Mouse (Mus musculus) limb, embryonic 15.5 days (tissue): ENCODE measurements around the gene Ufc1. TPM values are rescaled to one million over a fixed set of nuclear protein-coding genes. Genes with fewer than 3 reads are reported as not detected.

Experiments used
- ATAC-seq: fragments of 200-750 bp; cut with Nextera tagmentation; 2 replicates; pipeline ENCODE4 v1.8.0; 2017; ENCODE audit warnings: low read depth, moderate TSS enrichment; ENCODE audit not compliant: insufficient number of reproducible peaks, low FRiP score, low TSS enrichment
- H3K27ac ChIP-seq: fragments of 300-500 bp; sonication (generic); 2 replicates; pipeline ENCODE4 v1.5.1; 2015; ENCODE audit warnings: moderate library complexity, mild to moderate bottlenecking, inconsistent platforms
- H3K27me3 ChIP-seq: fragments of 300-500 bp; sonication (generic); 2 replicates; pipeline ENCODE4 v1.6.1; 2015; ENCODE audit warnings: inconsistent platforms
- H3K36me3 ChIP-seq: fragments of 300-500 bp; sonication (generic); 2 replicates; pipeline ENCODE4 v1.6.1; 2015; ENCODE audit warnings: inconsistent platforms
- H3K4me1 ChIP-seq: fragments of 300-500 bp; sonication (generic); 2 replicates; pipeline ENCODE4 v1.6.1; 2015; ENCODE audit warnings: inconsistent platforms
- H3K4me2 ChIP-seq: fragments of 300-500 bp; sonication (generic); 2 replicates; pipeline ENCODE4 v1.6.1; 2015; ENCODE audit warnings: mild to moderate bottlenecking, inconsistent platforms
- H3K4me3 ChIP-seq: fragments of 300-500 bp; sonication (generic); 2 replicates; pipeline ENCODE4 v1.5.1; 2015; ENCODE audit warnings: mild to moderate bottlenecking, inconsistent platforms
- H3K9ac ChIP-seq: fragments of 300-500 bp; sonication (generic); 2 replicates; pipeline ENCODE4 v1.6.1; 2015; ENCODE audit warnings: inconsistent platforms
- H3K9me3 ChIP-seq: fragments of 300-500 bp; sonication (generic); 2 replicates; pipeline ENCODE4 v1.6.1; 2016; ENCODE audit warnings: inconsistent platforms
- WGBS: fragments of 180-500 bp; shearing (Covaris S2); methylation state at CpG from one replicate; pipeline ENCODE4 v1.1.7; 2015; 5-methylcytosine and 5-hydroxymethylcytosine counted together
- polyA plus RNA-seq: library from polyadenylated mRNA; unstranded; fragments of >200 nt; fragmentation: Nextera tagmentation; extraction: Ambion mirVana; gene quantifications from 2 replicates; pipeline ENCODE4 v1.2.1, GENCODE M21; 2015

The Ufc1 gene
- polyA plus RNA-seq, 1 experiment from 2014 or later, result 116 TPM

GRCm38 (mm10) chr1:171263666-171264461 lies 31.0 kb downstream of the Ufc1 start:
- WGBS, result 65% methylated on average over 3 of the region's 3 CpGs
- Histone ChIP-seq H3K27ac (peak overlapping the region; percentile 91), H3K4me1 (peaks cover 19% of the 10 kb centered on the region), H3K36me3 (peaks cover 11% of the 10 kb centered on the region), H3K27me3 (no peaks in the 10 kb centered on the region), H3K9ac (no peak overlapping the region), H3K4me3 (no peak overlapping the region), H3K9me3 (no peaks in the 10 kb centered on the region), H3K4me2 (0 out of 2 replicates have a peak overlapping the region, but pooled peaks have one; percentile 47)
- ATAC-seq, result no peak

- H3K27me3 ChIP-seq, result no peaks in the 10 kb centered on the region
- peak overlapping the region; percentile 91 for H3K27ac ChIP-seq
- H3K36me3 ChIP-seq, result peaks cover 17% of the 10 kb centered on the region
- peak overlapping the region; percentile 47 for H3K4me2 ChIP-seq
- peaks cover 19% of the 10 kb centered on the region for H3K4me1 ChIP-seq
- H3K9me3 ChIP-seq, result no peaks in the 10 kb centered on the region
- no peak overlapping the region for H3K9ac ChIP-seq
- WGBS, result 0% methylated on average over 2 of the region's 2 CpGs
- ATAC-seq, result peak; percentile 80
- H3K4me3 ChIP-seq, result peak overlapping the region; percentile 25
Measured at GRCm38 (mm10) chr1:171263185-171263611, 31.6 kb downstream of the Ufc1 start.

- H3K9me3 ChIP-seq, result no peaks in the 10 kb centered on the region
- 2% methylated on average over 8 of the region's 8 CpGs for WGBS
- H3K27ac ChIP-seq, result peak overlapping the region; percentile 91
- peak overlapping the region; percentile 47 for H3K4me2 ChIP-seq
- no peaks in the 10 kb centered on the region for H3K27me3 ChIP-seq
- ATAC-seq, result peak; percentile 76
- peaks cover 22% of the 10 kb centered on the region for H3K36me3 ChIP-seq
- peaks cover 19% of the 10 kb centered on the region for H3K4me1 ChIP-seq
- H3K9ac ChIP-seq, result no peak overlapping the region
- peak overlapping the region; percentile 25 for H3K4me3 ChIP-seq
Measured at GRCm38 (mm10) chr1:171262594-171263130, 32.2 kb downstream of the Ufc1 start.

DNA sequence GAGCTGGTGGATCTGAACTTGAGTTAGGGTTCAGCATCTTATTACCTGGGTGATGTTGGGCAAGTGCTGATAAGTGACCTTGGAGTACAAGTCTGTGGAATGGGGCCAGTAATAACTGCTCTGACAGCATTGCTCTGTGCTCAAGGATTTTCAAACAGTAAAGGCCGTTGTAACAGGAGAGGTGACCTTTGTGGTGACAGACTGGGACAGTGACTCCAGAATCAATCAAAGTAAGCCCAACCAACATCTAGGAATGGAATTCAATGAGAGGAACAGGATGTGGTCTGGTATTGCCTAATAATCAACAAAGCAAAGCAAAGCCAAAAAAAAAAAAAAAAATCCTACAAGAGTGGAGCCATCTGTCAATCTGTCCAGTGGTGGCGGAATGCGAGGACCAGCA lies 34.5 kb downstream of the Ufc1 start:
- Histone ChIP-seq H3K9ac (no peak overlapping the region), H3K27ac (no peak overlapping the region), H3K9me3 (no peaks in the 10 kb centered on the region), H3K4me2 (no peak overlapping the region), H3K27me3 (no peaks in the 10 kb centered on the region), H3K4me3 (no peak overlapping the region), H3K4me1 (peaks cover 19% of the 10 kb centered on the region), H3K36me3 (peaks cover 37% of the 10 kb centered on the region)
- WGBS, result 80% methylated on average over 3 of the region's 3 CpGs
- ATAC-seq, result no peak

- Histone ChIP-seq H3K4me3 (no peak overlapping the region), H3K27ac (no peak overlapping the region), H3K36me3 (peaks cover 48% of the 10 kb centered on the region), H3K4me2 (no peak overlapping the region), H3K9ac (no peak overlapping the region), H3K4me1 (peaks cover 18% of the 10 kb centered on the region), H3K9me3 (no peaks in the 10 kb centered on the region), H3K27me3 (no peaks in the 10 kb centered on the region)
- WGBS, result 83% methylated on average over 17 of the region's 17 CpGs
- no peak for ATAC-seq
Measured at GRCm38 (mm10) chr1:171258921-171259320, 35.9 kb downstream of the Ufc1 start.

GRCm38 (mm10) chr1:171257781-171258180 lies 37.0 kb downstream of the Ufc1 start:
- Histone ChIP-seq H3K4me3 (no peak overlapping the region), H3K27ac (no peak overlapping the region), H3K9me3 (no peaks in the 10 kb centered on the region), H3K36me3 (peaks cover 50% of the 10 kb centered on the region), H3K4me1 (peaks cover 15% of the 10 kb centered on the region), H3K27me3 (no peaks in the 10 kb centered on the region), H3K4me2 (no peak overlapping the region), H3K9ac (no peak overlapping the region)
- WGBS, result 89% methylated on average over 9 of the region's 9 CpGs
- no peak for ATAC-seq

DNA sequence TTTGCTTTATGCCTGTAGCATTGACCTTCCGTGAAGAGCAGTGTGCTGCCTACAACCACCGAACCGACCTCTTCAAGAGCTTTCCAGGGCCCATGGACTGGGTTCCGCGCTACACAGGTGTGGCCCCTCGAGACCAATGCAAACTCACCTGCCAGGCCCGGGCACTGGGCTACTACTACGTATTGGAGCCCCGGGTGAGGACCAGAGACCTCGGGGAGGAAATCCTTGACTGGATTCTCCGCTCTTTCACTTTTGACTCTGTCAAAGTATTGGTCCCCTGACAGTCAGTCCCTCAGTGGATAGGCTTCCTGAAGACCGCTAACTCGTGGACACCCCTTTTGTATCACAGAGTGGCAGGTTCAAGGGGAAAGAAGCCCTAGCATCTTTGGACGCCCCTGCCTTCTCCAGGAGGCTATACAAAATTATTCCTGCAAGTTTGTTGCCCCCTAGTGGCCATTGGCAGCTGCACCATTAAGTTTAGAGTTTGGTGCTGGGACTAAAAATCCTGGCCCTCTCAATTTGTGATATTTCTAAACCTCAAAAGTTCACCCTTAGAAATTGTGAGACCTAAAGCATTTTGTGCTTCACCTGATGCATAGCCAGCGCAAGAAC lies 37.8 kb downstream of the Ufc1 start:
- Histone ChIP-seq H3K4me3 (no peak overlapping the region), H3K9ac (no peak overlapping the region), H3K4me2 (no peak overlapping the region), H3K4me1 (peaks cover 15% of the 10 kb centered on the region), H3K27me3 (no peaks in the 10 kb centered on the region), H3K27ac (no peak overlapping the region), H3K36me3 (peaks cover 50% of the 10 kb centered on the region), H3K9me3 (no peaks in the 10 kb centered on the region)
- ATAC-seq, result no peak
- WGBS, result 66% methylated on average over 15 of the region's 15 CpGs

DNA sequence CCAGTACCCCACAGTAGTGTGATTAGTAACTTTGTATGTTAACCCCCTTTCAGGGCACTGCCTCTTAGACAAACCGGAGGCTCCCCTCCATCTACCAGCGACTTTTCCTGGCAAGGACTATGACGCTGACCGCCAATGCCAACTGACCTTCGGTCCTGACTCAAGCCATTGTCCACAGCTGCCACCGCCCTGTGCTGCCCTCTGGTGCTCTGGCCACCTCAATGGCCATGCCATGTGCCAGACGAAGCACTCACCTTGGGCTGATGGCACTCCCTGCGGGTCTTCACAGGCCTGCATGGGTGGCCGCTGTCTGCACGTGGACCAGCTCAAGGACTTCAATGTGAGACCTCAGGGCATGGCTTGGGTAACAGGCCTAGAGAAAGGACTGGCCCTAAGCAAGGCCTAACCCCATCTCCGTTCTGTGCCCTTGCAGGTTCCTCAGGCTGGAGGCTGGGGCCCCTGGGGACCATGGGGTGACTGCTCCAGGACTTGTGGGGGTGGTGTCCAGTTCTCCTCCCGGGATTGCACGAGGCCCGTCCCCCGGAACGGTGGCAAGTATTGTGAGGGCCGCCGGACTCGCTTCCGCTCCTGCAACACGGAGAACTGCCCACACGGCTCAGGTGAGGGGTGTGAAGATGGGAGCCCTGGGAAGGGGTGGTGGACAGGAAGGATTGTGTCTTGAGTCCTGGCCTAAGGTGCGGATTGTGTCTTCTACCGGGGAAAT lies 38.6 kb downstream of the Ufc1 start:
- 89% methylated on average over 24 of the region's 24 CpGs for WGBS
- Histone ChIP-seq H3K36me3 (peaks cover 50% of the 10 kb centered on the region), H3K4me2 (no peak overlapping the region), H3K9ac (no peak overlapping the region), H3K4me3 (no peak overlapping the region), H3K9me3 (no peaks in the 10 kb centered on the region), H3K4me1 (peaks cover 21% of the 10 kb centered on the region), H3K27ac (no peak overlapping the region), H3K27me3 (no peaks in the 10 kb centered on the region)
- no peak for ATAC-seq

- Histone ChIP-seq H3K9ac (peak overlapping the region; percentile 23), H3K27me3 (no peaks in the 10 kb centered on the region), H3K9me3 (no peaks in the 10 kb centered on the region), H3K4me2 (peak overlapping the region; percentile 58), H3K27ac (peak overlapping the region; percentile 91), H3K36me3 (peaks cover 26% of the 10 kb centered on the region), H3K4me1 (peaks cover 58% of the 10 kb centered on the region), H3K4me3 (peak overlapping the region; percentile 41)
- 35% methylated on average over 17 of the region's 17 CpGs for WGBS
- ATAC-seq, result no peak
Measured at GRCm38 (mm10) chr1:171252415-171252814, 42.4 kb downstream of the Ufc1 start.

DNA sequence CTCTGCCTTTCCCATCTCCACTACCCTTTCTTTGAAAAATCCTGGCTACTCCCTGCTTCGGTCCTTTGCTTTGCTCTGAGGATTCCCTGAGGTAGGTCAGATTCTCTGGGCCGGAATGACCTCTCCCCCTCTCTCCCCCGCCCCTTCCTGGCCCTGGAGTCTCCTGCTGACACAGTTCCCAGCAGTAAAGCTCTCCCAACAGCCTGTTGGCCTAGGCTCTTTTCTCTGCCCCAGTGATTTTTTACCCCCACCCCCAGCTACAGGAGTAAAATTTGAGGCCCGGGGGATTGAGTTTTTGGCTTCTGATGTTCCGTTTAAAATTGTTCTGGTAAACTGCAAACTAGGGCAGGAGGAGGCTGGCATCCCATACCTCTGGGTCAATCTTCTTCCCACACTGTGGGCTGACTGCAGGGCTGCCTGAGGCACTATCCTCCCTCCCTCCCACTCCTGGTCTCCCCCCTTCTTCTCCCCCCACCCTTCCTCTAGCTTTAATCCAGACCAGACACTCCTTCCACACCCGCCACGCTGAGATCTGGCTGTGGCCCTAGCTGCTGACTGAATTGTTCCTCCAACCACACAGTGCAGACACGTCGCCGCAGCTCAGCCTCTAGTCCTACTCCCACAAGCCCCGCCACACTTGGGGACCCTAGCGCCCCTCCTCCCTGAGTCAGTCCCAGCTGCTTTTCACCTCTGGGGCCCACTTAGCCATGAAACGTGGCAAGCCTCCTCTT lies 43.1 kb downstream of the Ufc1 start:
- H3K4me3 ChIP-seq, result peak overlapping the region; percentile 41
- peaks cover 60% of the 10 kb centered on the region for H3K4me1 ChIP-seq
- no peaks in the 10 kb centered on the region for H3K27me3 ChIP-seq
- peak overlapping the region; percentile 58 for H3K4me2 ChIP-seq
- peaks cover 25% of the 10 kb centered on the region for H3K36me3 ChIP-seq
- peak overlapping the region; percentile 91 for H3K27ac ChIP-seq
- H3K9me3 ChIP-seq, result no peaks in the 10 kb centered on the region
- peak; percentile 69 for ATAC-seq
- 4% methylated on average over 13 of the region's 13 CpGs for WGBS
- H3K9ac ChIP-seq, result peak overlapping the region; percentile 29
